Mouse (Mus musculus) kidney, adult 2 months (tissue): ENCODE results near the gene Klhl23.
A peak's percentile ranks its signal among the peaks of the same experiment; 100 is the strongest.

Experiments
- CTCF ChIP-seq: fragments of 200-500 bp; conservative IDR thresholded peaks from 2 replicates; pipeline ENCODE4 v1.5.1; 2011; ENCODE audit warnings: low read depth, mild to moderate bottlenecking, control low read depth, low read length, moderate library complexity, mixed read lengths; ENCODE audit not compliant: insufficient read depth, insufficient read length
- POLR2A ChIP-seq: fragments of 200-500 bp; IDR thresholded peaks from one replicate; pipeline ENCODE4 v1.6.1; 2011; ENCODE audit warnings: low read depth, low read length, control low read depth

DNA sequence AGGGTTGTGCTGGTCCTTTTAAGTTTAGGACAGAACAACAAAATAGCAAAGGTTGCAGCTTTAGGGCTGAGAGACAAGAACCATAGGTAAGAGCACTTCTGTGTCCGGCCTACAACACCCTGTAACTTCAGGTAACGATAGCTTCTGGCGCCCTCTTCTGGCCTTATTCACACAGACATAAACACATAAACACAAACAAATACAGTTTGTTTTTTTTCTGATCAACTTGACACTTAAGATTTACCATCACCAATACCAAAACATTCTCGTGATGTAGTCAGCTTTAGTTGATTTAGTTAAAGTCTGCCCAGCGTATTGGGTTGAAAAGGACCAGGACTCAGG lies 42.9 kb upstream of the Klhl23 start:
- TF ChIP-seq POLR2A (no peak), CTCF (peak; percentile 44)
